Mouse (Mus musculus) embryonic facial prominence, embryonic 13.5 days (tissue): ENCODE results near the gene Trp53i11. TPM values are rescaled to one million over a fixed set of nuclear protein-coding genes. Genes with fewer than 3 reads are reported as not detected.

ENCODE experiments used
- ATAC-seq: fragments of 200-750 bp; cut with Nextera tagmentation; 2 replicates; pipeline ENCODE4 v1.8.0; 2017; ENCODE audit warnings: low read depth; ENCODE audit not compliant: insufficient number of reproducible peaks, insufficient read depth, low FRiP score, low TSS enrichment
- H3K27ac ChIP-seq: fragments of 300-500 bp; sonication (generic); 2 replicates; pipeline ENCODE4 v1.5.1; 2015; ENCODE audit warnings: moderate library complexity, mild to moderate bottlenecking, inconsistent platforms
- H3K27me3 ChIP-seq: fragments of 300-500 bp; sonication (generic); 2 replicates; pipeline ENCODE4 v1.6.1; 2015; ENCODE audit warnings: mild to moderate bottlenecking, inconsistent platforms
- H3K36me3 ChIP-seq: fragments of 300-500 bp; sonication (generic); 2 replicates; pipeline ENCODE4 v1.6.1; 2015; ENCODE audit warnings: mild to moderate bottlenecking, inconsistent platforms
- H3K4me1 ChIP-seq: fragments of 300-500 bp; sonication (generic); 2 replicates; pipeline ENCODE4 v1.6.1; 2015; ENCODE audit warnings: inconsistent platforms
- H3K4me2 ChIP-seq: fragments of 300-500 bp; sonication (generic); 2 replicates; pipeline ENCODE4 v1.6.1; 2015; ENCODE audit warnings: moderate library complexity, mild to moderate bottlenecking, inconsistent platforms
- H3K4me3 ChIP-seq: fragments of 300-500 bp; sonication (generic); 2 replicates; pipeline ENCODE4 v1.5.1; 2015; ENCODE audit warnings: mild to moderate bottlenecking, inconsistent platforms
- H3K9ac ChIP-seq: fragments of 300-500 bp; sonication (generic); 2 replicates; pipeline ENCODE4 v1.6.1; 2015; ENCODE audit warnings: mild to moderate bottlenecking, inconsistent platforms
- H3K9me3 ChIP-seq: fragments of 300-500 bp; sonication (generic); 2 replicates; pipeline ENCODE4 v1.6.1; 2016; ENCODE audit warnings: inconsistent platforms
- WGBS: fragments of 180-500 bp; shearing (Covaris S2); methylation state at CpG from one replicate; pipeline ENCODE4 v1.1.7; 2015; ENCODE audit warnings: mixed read lengths; 5-methylcytosine and 5-hydroxymethylcytosine counted together
- polyA plus RNA-seq: library from polyadenylated mRNA; unstranded; fragments of >200 nt; fragmentation: Nextera tagmentation; extraction: Ambion mirVana; gene quantifications from 2 replicates; pipeline ENCODE4 v1.2.1, GENCODE M21; 2015

The Trp53i11 gene
- polyA plus RNA-seq, 1 experiment from 2014 or later = 27.0 TPM

GRCm38 (mm10) chr2:93160467-93161035 lies 26.8 kb upstream of the Trp53i11 start:
- Histone ChIP-seq H3K4me3 (no peak overlapping the region), H3K27me3 (no peaks in the 10 kb centered on the region), H3K36me3 (no peaks in the 10 kb centered on the region), H3K9ac (no peak overlapping the region), H3K4me1 (peaks cover 14% of the 10 kb centered on the region), H3K27ac (no peak overlapping the region), H3K4me2 (no peak overlapping the region), H3K9me3 (no peaks in the 10 kb centered on the region)
- ATAC-seq = no peak
- 52% methylated on average over 4 of the region's 4 CpGs for WGBS

GRCm38 (mm10) chr2:93161914-93162664 lies 25.3 kb upstream of the Trp53i11 start:
- no peak overlapping the region for H3K4me2 ChIP-seq
- H3K27me3 ChIP-seq = no peaks in the 10 kb centered on the region
- no peak overlapping the region for H3K4me3 ChIP-seq
- peaks cover 14% of the 10 kb centered on the region for H3K4me1 ChIP-seq
- H3K36me3 ChIP-seq = no peaks in the 10 kb centered on the region
- no peak overlapping the region for H3K9ac ChIP-seq
- no peaks in the 10 kb centered on the region for H3K9me3 ChIP-seq
- H3K27ac ChIP-seq = no peak overlapping the region
- no peak for ATAC-seq
- 77% methylated on average over 7 of the region's 7 CpGs for WGBS

DNA sequence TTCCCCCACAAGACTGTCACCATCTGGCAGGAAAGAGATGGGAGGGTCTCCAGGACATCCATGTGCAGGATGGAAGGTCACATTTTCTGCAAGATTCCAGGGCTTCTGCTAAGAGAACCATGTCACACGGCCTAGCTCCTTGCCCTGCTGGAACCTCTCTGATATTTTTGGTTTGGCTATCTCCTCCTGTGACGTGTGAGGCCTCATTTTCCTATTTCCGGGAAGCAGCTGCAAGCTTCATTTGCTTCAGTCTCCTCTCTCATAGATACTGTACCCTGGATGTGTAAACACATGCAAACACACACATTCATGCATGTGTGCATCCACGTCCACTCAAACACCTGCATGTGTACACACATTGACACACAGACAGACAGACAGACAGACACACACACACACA lies 24.6 kb upstream of the Trp53i11 start:
- Histone ChIP-seq H3K9ac (no peak overlapping the region), H3K9me3 (no peaks in the 10 kb centered on the region), H3K36me3 (no peaks in the 10 kb centered on the region), H3K4me3 (no peak overlapping the region), H3K27ac (no peak overlapping the region), H3K4me2 (no peak overlapping the region), H3K27me3 (no peaks in the 10 kb centered on the region), H3K4me1 (peaks cover 14% of the 10 kb centered on the region)
- no peak for ATAC-seq
- WGBS = 76% methylated on average over 4 of the region's 4 CpGs

GRCm38 (mm10) chr2:93163317-93163716 lies 24.0 kb upstream of the Trp53i11 start:
- Histone ChIP-seq H3K9ac (no peak overlapping the region), H3K36me3 (no peaks in the 10 kb centered on the region), H3K4me2 (no peak overlapping the region), H3K27me3 (no peaks in the 10 kb centered on the region), H3K4me3 (no peak overlapping the region), H3K9me3 (no peaks in the 10 kb centered on the region), H3K27ac (no peak overlapping the region), H3K4me1 (peaks cover 14% of the 10 kb centered on the region)
- WGBS = 7% methylated on average over 2 of the region's 2 CpGs
- ATAC-seq = no peak

GRCm38 (mm10) chr2:93163750-93164335 lies 23.5 kb upstream of the Trp53i11 start:
- no peaks in the 10 kb centered on the region for H3K27me3 ChIP-seq
- H3K4me3 ChIP-seq = no peak overlapping the region
- WGBS = 82% methylated on average over 6 of the region's 6 CpGs
- no peak overlapping the region for H3K27ac ChIP-seq
- no peaks in the 10 kb centered on the region for H3K9me3 ChIP-seq
- no peak for ATAC-seq
- H3K4me1 ChIP-seq = peaks cover 14% of the 10 kb centered on the region
- H3K9ac ChIP-seq = no peak overlapping the region
- H3K36me3 ChIP-seq = no peaks in the 10 kb centered on the region
- H3K4me2 ChIP-seq = no peak overlapping the region

GRCm38 (mm10) chr2:93166295-93166694 lies 21.1 kb upstream of the Trp53i11 start:
- Histone ChIP-seq H3K9me3 (no peaks in the 10 kb centered on the region), H3K27ac (no peak overlapping the region), H3K4me1 (peaks cover 20% of the 10 kb centered on the region), H3K4me2 (no peak overlapping the region), H3K9ac (no peak overlapping the region), H3K4me3 (no peak overlapping the region), H3K36me3 (no peaks in the 10 kb centered on the region), H3K27me3 (no peaks in the 10 kb centered on the region)
- ATAC-seq = no peak
- WGBS = 78% methylated on average over 6 of the region's 6 CpGs

GRCm38 (mm10) chr2:93166734-93167406 lies 20.5 kb upstream of the Trp53i11 start:
- ATAC-seq = no peak
- Histone ChIP-seq H3K9me3 (no peaks in the 10 kb centered on the region), H3K27ac (no peak overlapping the region), H3K36me3 (no peaks in the 10 kb centered on the region), H3K4me2 (no peak overlapping the region), H3K27me3 (peaks cover 5% of the 10 kb centered on the region; the same call in 1 of the 2 replicates), H3K4me1 (peaks cover 20% of the 10 kb centered on the region), H3K9ac (no peak overlapping the region), H3K4me3 (no peak overlapping the region)
- WGBS = 80% methylated on average over 14 of the region's 14 CpGs

GRCm38 (mm10) chr2:93170156-93170844 lies 17.0 kb upstream of the Trp53i11 start:
- Histone ChIP-seq H3K4me3 (no peak overlapping the region), H3K9me3 (no peaks in the 10 kb centered on the region), H3K9ac (no peak overlapping the region), H3K36me3 (no peaks in the 10 kb centered on the region), H3K27ac (no peak overlapping the region), H3K4me1 (peaks cover 18% of the 10 kb centered on the region), H3K4me2 (no peak overlapping the region), H3K27me3 (peaks cover 5% of the 10 kb centered on the region; the same call in 1 of the 2 replicates)
- 68% methylated on average over 19 of the region's 19 CpGs for WGBS
- ATAC-seq = no peak

DNA sequence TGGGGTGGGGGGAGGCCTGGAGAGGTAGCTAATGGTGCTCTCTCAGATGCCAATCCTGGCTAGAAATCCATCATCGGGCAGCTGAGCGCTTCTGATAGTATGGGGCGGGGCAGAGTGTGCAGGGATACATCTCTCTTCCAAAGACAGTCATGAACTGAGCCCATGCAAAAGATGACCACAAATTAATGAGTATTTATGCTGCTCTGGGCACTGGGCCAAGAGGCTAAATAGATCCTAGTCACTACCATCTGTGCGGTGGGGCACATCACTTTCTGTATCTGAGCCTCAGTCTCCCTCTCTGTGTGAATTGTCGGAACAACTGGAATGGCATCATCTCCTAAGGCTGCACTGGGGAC lies 16.5 kb upstream of the Trp53i11 start:
- Histone ChIP-seq H3K9me3 (no peaks in the 10 kb centered on the region), H3K4me1 (peaks cover 23% of the 10 kb centered on the region), H3K4me2 (no peak overlapping the region), H3K9ac (no peak overlapping the region), H3K27ac (no peak overlapping the region), H3K36me3 (no peaks in the 10 kb centered on the region), H3K27me3 (peaks cover 7% of the 10 kb centered on the region; the same call in 1 of the 2 replicates), H3K4me3 (no peak overlapping the region)
- 70% methylated on average over 5 of the region's 5 CpGs for WGBS
- no peak for ATAC-seq

DNA sequence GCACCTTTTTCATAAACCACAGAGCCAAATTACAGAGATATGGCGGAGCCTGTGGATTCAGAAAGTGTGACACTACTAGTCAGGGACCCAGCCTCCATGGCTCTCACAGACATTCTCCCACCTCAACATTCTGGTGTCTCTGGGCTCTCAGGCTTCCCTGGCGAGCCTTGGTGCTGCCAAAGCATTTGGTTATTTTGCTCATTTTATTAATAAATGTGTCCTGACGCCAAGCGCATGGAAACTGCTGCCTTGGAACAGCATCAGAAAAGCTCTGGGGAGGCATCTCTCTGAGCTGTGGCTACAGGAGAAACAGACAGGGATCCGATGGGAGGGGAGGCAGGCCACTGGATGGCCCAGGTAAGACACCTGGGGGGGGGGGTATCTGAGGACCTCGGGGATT lies 15.4 kb upstream of the Trp53i11 start:
- no peak for ATAC-seq
- Histone ChIP-seq H3K4me1 (peaks cover 34% of the 10 kb centered on the region), H3K4me3 (no peak overlapping the region), H3K27ac (no peak overlapping the region), H3K27me3 (peaks cover 18% of the 10 kb centered on the region), H3K9me3 (no peaks in the 10 kb centered on the region), H3K36me3 (no peaks in the 10 kb centered on the region), H3K4me2 (no peak overlapping the region), H3K9ac (no peak overlapping the region)
- 66% methylated on average over 6 of the region's 6 CpGs for whole genome bisulfite sequencing

DNA sequence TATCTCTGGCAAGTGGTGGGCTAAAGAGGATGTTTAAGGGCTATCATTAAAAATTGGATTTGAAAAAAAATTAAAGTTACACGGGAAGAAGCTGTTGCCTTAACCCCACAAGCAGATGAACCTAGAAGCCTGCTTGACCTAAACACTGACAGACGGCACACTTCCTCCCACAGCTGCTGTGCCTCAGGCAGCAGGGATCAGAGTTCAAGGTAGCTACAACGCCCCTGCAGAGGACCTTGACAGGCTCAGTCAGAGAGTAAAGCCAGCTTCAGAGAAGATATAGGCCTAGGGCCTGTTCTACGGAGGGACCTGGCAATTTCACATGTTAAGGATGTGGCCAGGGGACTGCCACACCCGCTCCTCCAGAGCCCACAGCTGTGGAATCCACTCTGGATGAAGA lies 14.9 kb upstream of the Trp53i11 start:
- Histone ChIP-seq H3K9ac (no peak overlapping the region), H3K4me2 (no peak overlapping the region), H3K27me3 (peaks cover 22% of the 10 kb centered on the region), H3K27ac (no peak overlapping the region), H3K9me3 (no peaks in the 10 kb centered on the region), H3K4me3 (no peak overlapping the region), H3K4me1 (peaks cover 40% of the 10 kb centered on the region), H3K36me3 (no peaks in the 10 kb centered on the region)
- 28% methylated on average over 5 of the region's 5 CpGs for WGBS
- no peak for ATAC-seq
